Mouse (Mus musculus): ENCODE measurements around the gene Nanos2. TPM values are rescaled to one million over a fixed set of nuclear protein-coding genes. Genes with fewer than 3 reads are reported as not detected.

Nanos2 gene
- total and polyA plus RNA-seq, 2 experiments from 2014 or later: 1.3 to 3.7 TPM

GRCm38 (mm10) chr7:19001807-19002085, 14.5 kb downstream of the Nanos2 start:
- Histone ChIP-seq H3K9me3 (ENCODE audit: low read length) (no peaks in the 10 kb centered on the region), H3K4me1 (ENCODE audit: insufficient read depth, low read length) (peaks cover 14% of the 10 kb centered on the region), H3K4me3 (ENCODE audit: low read depth, low read length) (no peak overlapping the region), H3K9ac (replicated peaks; ENCODE audit: low read length, poor library complexity, severe bottlenecking) (no peak overlapping the region), H3K27me3 (ENCODE audit: insufficient read depth, low read length) (no peaks in the 10 kb centered on the region), H3K4me2 (ENCODE audit: low read depth, low read length, poor library complexity, severe bottlenecking) (no peak overlapping the region), H3K36me3 (ENCODE audit: insufficient read depth, low read length) (peaks cover 16% of the 10 kb centered on the region), H3K27ac (ENCODE audit: low read depth, low read length) (peak overlapping the region; percentile 78; the same call in 1 of the 2 replicates)
- no peak for ATAC-seq (ENCODE audit: low FRiP score)
- WGBS: 83% methylated on average over 3 of the region's 3 CpGs
- no peak for DNase-seq (ENCODE audit: low spot score)
- TF ChIP-seq CTCF (IDR thresholded peaks at IDR 0.05): no peak

- Histone ChIP-seq H3K27me3 (ENCODE audit: insufficient read depth, low read length) (no peaks in the 10 kb centered on the region), H3K36me3 (ENCODE audit: insufficient read depth, low read length) (peaks cover 16% of the 10 kb centered on the region), H3K4me2 (ENCODE audit: low read depth, low read length, poor library complexity, severe bottlenecking) (peak overlapping the region; percentile 64), H3K27ac (ENCODE audit: low read depth, low read length) (peak overlapping the region; percentile 78), H3K4me3 (ENCODE audit: low read depth, low read length) (peak overlapping the region; percentile 38), H3K9me3 (ENCODE audit: low read length) (no peaks in the 10 kb centered on the region), H3K4me1 (ENCODE audit: insufficient read depth, low read length) (peaks cover 14% of the 10 kb centered on the region), H3K9ac (replicated peaks; ENCODE audit: low read length, poor library complexity, severe bottlenecking) (peak overlapping the region; percentile 73)
- no peak for ATAC-seq (ENCODE audit: low FRiP score)
- DNase-seq (ENCODE audit: low spot score): no peak
- no peak for TF ChIP-seq CTCF (IDR thresholded peaks at IDR 0.05)
- WGBS: 49% methylated on average over 4 of the region's 4 CpGs
Measured at GRCm38 (mm10) chr7:19002115-19002514, 14.9 kb downstream of the Nanos2 start.

- DNase-seq (ENCODE audit: low spot score) (peak; percentile 95), ATAC-seq (ENCODE audit: low FRiP score) (peak; percentile 60)
- TF ChIP-seq CTCF (IDR thresholded peaks at IDR 0.05): no peak
- Histone ChIP-seq H3K4me2 (ENCODE audit: low read depth, low read length, poor library complexity, severe bottlenecking) (peak overlapping the region; percentile 64), H3K27me3 (ENCODE audit: insufficient read depth, low read length) (no peaks in the 10 kb centered on the region), H3K4me1 (ENCODE audit: insufficient read depth, low read length) (peaks cover 14% of the 10 kb centered on the region), H3K27ac (ENCODE audit: low read depth, low read length) (peak overlapping the region; percentile 78), H3K36me3 (ENCODE audit: insufficient read depth, low read length) (peaks cover 19% of the 10 kb centered on the region), H3K9ac (replicated peaks; ENCODE audit: low read length, poor library complexity, severe bottlenecking) (peak overlapping the region; percentile 73), H3K4me3 (ENCODE audit: low read depth, low read length) (peak overlapping the region; percentile 38), H3K9me3 (ENCODE audit: low read length) (no peaks in the 10 kb centered on the region)
- WGBS: 4% methylated on average over 17 of the region's 17 CpGs
Measured at GRCm38 (mm10) chr7:19002848-19003498, 15.8 kb downstream of the Nanos2 start.

GRCm38 (mm10) chr7:19003902-19004630, 16.9 kb downstream of the Nanos2 start, which contains the start of gene Irf2bp1:
Gene Irf2bp1, plus strand, starts transcription at chr7:19004044.
- WGBS: under 1% methylated on average over 47 of the region's 90 CpGs
- ATAC-seq (ENCODE audit: low FRiP score): peak; percentile 72
- Histone ChIP-seq H3K9ac (replicated peaks; ENCODE audit: low read length, poor library complexity, severe bottlenecking) (peak within 1 kb of the TSS; percentile 91), H3K4me1 (ENCODE audit: insufficient read depth, low read length) (peaks cover 14% of the 10 kb centered on the region), H3K4me2 (ENCODE audit: low read depth, low read length, poor library complexity, severe bottlenecking) (peak within 1 kb of the TSS; percentile 95), H3K9me3 (ENCODE audit: low read length) (no peaks in the 10 kb centered on the region), H3K36me3 (ENCODE audit: insufficient read depth, low read length) (peaks cover 22% of the 10 kb centered on the region), H3K27me3 (ENCODE audit: insufficient read depth, low read length) (no peaks in the 10 kb centered on the region), H3K27ac (ENCODE audit: low read depth, low read length) (peak within 1 kb of the TSS; percentile 91), H3K4me3 (ENCODE audit: low read depth, low read length) (peak within 1 kb of the TSS; percentile 80)
- TF ChIP-seq CTCF (IDR thresholded peaks at IDR 0.05): no peak; the same call in 1 of the 2 replicates
- peak; percentile 97 for DNase-seq (ENCODE audit: low spot score)

- H3K4me3 ChIP-seq (ENCODE audit: low read depth, low read length): peak overlapping the region; percentile 80
- no peak for TF ChIP-seq CTCF (IDR thresholded peaks at IDR 0.05)
- 6% methylated on average over 33 of the region's 34 CpGs for WGBS
- no peaks in the 10 kb centered on the region for H3K27me3 ChIP-seq (ENCODE audit: insufficient read depth, low read length)
- 0 out of 2 replicates have a peak, but pooled peaks have one; percentile 0 for ATAC-seq (ENCODE audit: low FRiP score)
- H3K4me2 ChIP-seq (ENCODE audit: low read depth, low read length, poor library complexity, severe bottlenecking): peak overlapping the region; percentile 95
- H3K36me3 ChIP-seq (ENCODE audit: insufficient read depth, low read length): peaks cover 22% of the 10 kb centered on the region
- DNase-seq (ENCODE audit: low spot score): peak; percentile 47
- H3K9me3 ChIP-seq (ENCODE audit: low read length): no peaks in the 10 kb centered on the region
- H3K9ac ChIP-seq (replicated peaks; ENCODE audit: low read length, poor library complexity, severe bottlenecking): peak overlapping the region; percentile 91
- peak overlapping the region; percentile 91 for H3K27ac ChIP-seq (ENCODE audit: low read depth, low read length)
- H3K4me1 ChIP-seq (ENCODE audit: insufficient read depth, low read length): peaks cover 14% of the 10 kb centered on the region
Measured at GRCm38 (mm10) chr7:19004631-19005079, 17.5 kb downstream of the Nanos2 start.
